Mouse (Mus musculus) adrenal gland, adult 18-20 months (tissue): ENCODE measurements around the gene Fam196b. TPM values are rescaled to one million over a fixed set of nuclear protein-coding genes. Genes with fewer than 3 reads are reported as not detected.

ENCODE experiments used
- DNase-seq, 2 experiments: peaks; one replicate each; pipeline ENCODE4 v3.0.0; 2021 to 2022; ENCODE audit warnings: low spot score in 2 of 2
- long read RNA-seq, 2 experiments: library from polyadenylated mRNA; stranded (forward); transcript quantifications; one replicate each; pipeline ENCODE4 v2.0.0; 2021
- total RNA-seq, 2 experiments: library from RNA; stranded (reverse); gene quantifications; 1 replicate in 1 of 2; 2 replicates in 1 of 2; pipeline ENCODE4 v1.2.3; 2021

Fam196b gene
- total RNA-seq = not detected
- long read RNA-seq, experiment 1 = 0 reads
- long read RNA-seq, experiment 2, partial matches to known transcripts = 1 of 1 reads
- long read RNA-seq, experiment 2, other reads (novel, unspliced or antisense) = 0 of 1 reads

DNA sequence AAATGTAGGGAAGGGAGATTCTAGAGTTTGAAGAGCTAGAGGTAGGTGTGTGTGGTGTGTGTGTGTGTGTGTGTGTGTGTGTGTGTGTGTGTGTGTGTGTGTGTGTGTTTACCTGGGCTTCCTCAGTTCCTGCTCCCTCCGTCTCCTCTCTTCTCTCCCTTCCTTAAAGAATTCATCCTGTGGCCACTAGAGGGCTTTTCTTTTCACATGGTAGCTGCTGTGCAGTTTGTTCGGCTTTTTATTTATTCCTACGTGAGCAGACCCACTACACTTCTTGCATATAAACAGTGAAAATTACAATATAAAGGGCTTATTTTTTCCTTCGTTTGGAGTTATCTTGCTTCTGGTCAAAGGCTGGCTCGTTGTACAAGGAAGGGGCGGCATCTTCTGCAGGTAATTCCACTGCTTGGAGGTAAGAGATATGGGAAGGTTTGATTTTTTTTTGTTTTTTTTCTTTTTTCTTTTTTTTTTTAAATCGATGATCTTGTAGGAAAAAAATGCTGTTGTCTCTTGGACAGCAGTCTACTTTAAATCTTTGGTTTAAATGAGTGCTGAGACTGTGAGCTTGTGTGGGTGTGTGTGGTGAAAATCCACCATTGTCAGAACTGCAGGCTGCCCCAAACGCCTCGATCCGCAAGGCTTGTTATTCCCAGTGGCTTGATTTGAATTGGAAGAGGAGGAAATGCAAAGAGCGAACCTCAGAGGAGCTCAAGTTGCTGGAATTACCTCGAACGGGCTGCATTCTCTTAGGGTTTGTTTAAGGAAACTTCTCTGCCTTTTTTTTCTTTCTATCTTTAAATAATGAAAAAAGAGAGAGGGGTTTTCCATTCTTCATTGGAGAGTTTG, at the start of gene Fam196b:
Fam196b (plus strand) TSS at position 289 of the 846 bp plus-strand sequence.
- DNase-seq = no peak

DNA sequence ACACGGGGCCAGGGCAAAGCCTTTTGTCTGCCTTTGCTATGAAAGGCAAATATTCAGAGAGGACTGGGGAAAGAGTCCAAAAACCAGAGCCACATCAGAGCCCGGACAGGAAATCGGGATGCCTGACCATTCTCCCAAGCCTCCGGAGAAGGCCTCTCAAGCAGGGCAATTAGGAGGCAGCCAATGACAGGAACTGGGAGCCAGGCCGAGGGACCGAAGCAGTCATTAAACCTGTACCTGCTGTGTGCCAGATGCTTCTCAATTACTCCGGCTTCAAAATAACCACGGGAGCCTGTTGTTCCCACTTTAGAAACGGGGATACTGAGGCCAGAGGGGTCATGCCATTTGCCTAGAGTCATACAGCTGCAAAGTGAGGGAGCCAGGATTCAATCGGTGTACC, 42.6 kb upstream of the Fam196b start:
- DNase-seq = no peak

DNA sequence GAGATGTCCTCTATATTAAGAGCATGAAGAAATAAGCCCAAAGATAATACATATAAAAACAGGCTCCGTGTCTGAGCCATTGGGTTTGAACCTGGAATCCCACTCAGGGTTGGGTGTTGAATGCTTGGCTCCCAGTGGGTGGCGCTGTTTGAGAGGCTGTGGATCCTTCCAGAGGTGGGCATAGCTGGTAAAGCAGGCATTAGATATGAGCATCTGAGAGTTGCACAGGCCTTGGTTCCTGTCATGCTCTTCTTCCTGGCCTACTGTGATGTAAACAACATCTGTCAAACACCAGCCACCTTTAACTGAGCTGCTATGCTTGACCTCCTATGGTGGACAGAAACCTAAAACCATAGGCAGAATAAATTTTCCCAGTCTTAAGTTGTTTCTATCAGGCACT, 38.7 kb upstream of the Fam196b start:
- DNase-seq = peak in 1 of 2 experiments; percentile 2

DNA sequence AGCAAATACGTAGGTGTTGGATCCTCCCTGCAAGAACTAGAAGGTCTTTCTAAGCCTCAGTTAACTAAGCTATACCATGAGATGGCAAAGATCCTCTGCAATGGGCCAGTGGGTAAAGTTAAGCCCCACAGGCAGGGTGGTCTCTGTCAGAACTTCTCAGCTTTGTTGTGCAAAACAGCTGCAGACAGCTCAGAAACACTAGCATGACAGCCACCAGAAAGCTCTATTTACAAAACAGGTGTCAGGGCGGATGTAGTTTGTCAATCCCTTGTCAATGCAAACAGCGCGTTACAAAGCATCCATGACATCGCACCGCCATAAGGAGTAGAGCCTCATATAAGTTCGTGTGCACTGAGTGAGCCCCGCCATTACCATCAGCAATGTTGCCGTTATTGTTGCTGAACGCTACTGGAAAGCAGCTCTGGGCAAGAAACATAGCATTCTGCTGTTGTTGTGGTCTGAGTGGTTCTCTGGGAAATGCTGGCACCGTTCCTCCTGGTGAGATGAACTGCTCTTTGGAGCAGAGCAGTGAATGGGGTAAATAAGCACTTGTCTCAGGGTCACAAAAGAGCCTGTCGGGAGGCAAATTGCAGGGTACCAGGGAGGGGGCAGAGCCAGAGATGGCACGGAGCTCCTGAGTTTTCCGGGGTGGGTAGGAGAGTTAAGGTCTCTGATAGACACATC, 38.1 kb upstream of the Fam196b start:
- no peak for DNase-seq

DNA sequence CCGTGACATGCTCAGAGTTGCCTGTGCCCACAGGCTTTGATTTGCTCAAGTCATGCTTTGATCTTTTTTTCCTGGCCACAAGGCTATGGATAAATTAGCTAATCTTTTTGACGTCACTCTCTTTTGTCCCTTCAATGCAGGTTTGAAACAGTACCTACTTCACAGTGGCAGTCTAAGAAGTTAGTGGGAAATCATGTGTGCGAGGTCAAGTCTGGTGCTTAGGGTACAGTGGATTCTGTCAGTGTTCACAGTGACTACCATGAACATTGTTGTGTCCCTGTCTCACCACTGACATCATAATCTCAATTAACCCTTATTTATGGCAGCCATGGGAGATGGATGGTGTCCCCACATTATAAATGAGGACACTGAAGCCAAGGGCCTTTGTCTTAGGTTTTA, 37.6 kb upstream of the Fam196b start:
- DNase-seq = no peak

DNA sequence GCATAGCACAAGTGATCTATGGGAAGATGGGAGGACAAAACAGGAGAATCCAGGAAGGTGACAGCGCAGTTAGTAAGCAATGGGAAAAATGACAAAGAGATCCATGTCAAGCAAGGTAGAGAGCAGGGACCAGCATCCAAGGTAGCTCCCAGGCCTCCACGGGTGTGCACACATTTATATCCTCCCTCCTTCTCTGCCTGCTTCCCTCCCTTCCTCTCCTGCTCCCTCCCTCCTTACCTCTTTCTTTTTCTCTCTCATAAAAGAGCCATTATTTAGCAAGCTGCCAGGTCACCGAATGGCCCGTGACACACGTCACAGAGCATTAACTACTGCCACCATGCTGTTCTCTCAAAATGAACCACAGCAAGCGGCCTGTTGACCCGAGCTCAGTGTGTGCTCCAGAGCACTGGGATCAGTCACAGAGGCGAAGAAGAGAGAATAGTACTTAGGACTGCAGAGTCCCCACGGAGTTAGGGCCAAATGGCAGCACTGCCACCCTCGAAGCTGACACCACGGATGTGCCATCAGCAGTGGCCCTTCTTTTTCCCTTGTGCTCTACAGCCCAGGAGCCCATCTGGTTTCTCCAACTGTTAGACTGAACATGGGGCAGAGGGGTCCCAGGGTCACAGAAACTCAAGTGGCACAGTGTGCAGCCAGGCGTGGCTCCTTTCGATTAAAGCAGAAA, 30.4 kb upstream of the Fam196b start:
- no peak for DNase-seq

DNA sequence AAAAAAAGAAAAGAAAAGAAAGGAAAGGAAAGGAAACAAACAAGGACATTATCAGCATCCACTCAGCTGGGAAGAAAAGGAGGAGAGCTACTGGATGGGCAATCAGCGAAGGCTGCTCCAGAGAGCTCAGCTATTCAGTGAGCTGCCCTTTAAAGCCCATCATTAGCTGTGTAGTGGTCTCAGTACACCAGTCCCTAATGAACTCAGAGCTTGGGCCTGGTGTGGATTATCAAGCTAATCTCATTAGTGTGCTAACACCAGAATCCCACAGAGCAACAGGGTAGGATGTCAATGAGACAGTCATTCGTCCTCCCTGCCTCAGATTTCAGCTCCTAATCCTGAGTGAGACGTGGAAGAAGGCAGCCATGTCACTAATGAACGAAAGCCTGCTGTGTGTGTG, 24.4 kb upstream of the Fam196b start:
- no peak for DNase-seq

DNA sequence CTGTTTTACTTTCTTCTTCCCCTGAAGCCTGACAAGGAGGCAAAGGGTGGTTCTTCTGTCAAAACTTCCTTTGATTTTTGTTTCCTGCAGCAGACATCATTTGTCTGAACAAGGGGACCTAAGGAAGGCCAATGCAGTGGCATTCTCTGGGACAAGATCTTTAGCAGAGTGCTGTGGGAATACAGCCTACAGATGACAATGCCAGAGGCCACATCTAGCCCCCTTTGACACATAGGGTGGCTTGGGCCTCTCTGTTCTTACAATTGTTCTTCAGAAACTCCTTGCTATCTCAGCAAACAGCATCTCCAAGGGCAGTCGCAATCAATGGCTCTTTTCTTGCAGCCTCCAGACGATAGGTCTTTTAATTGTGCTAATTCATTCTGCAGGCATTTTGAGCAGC, 23.9 kb upstream of the Fam196b start:
- DNase-seq = no peak

DNA sequence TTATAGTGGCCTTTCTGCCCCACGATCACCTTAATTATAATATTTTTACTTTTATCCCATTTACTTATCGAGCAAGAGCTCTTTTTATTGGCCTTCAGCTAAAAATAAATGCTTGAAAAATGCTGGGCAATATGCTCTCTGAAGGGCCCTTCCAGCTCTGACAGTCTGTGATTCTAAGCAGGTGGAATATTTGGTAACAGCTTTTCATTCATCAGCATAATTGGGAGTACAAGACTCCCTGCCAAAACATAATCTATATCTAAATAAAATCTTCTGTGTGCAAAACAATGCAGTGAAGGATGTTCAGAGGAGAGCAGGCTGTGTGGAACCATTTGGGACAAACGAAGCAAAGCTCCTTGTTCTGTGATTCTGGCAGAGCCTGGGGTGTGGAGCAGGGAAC, 23.3 kb upstream of the Fam196b start:
- DNase-seq = no peak

DNA sequence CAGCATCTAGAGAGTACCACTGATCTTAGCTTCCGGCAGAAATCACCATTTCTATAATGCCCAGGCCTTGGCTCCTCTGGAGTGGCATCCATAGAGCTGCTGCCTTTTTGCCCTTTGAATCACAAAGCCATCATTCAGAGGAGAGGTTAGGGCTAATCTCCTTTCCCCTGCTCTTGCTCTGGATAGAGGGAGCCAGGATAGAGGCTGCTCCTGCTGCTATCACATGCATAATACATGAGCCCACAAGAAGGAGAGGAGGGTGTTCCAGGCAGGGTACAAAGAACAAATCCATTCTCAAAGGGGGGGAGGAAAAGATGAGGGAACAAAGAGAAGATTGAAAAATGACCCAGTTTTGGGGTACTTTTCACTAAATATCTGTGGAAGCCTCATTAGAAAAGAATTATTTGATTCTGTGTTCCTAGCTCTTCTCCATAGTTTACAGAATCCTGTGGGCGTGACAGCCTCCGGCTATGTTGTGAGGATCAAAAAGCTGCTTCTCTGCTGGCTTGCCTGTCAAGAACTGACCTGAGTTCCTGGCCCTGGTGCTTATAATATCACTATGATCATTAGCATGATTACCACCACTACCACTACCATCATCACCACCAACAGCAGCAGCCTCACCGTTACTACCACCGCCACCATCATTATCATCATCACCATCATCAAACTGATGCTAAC, 16.8 kb upstream of the Fam196b start:
- DNase-seq = no peak

DNA sequence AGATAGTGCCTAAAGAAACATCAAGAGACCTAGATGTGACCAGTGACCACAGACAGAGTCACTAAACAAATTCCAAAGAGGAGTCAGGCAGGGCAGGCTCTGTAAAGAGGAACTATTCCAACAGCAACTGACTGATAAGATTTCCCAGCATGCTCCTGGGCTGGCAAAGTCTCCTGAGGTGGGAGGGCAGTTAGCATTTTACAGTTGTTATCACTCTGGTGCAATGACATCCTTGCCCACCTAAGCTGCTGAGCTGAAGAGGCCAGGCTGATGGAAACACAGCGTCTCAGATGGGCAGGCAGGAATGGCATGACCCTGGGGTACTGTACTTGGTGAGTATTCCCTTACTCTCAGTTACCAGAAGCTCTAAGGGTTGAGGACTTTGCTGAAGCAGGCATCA, 15.1 kb upstream of the Fam196b start:
- no peak for DNase-seq

DNA sequence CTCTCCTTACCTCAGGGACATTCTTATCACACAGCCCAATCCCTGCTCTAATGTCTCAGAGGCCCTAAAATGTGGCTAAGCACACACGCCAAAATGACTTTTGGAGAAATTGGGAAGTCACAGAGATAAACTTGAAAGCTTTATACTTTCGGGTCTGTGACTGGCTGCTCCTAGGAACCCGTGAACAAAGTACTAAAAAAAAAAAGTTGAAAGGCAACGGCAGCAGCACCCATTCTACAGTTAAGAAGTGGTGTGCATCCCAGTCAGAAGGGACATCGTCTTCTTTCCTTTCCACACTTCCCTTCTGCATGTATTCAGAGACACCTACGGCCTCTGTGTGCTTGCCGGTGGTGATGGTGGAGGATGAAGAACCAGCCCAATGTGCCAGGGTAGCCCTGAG, 14.6 kb upstream of the Fam196b start:
- DNase-seq = no peak

DNA sequence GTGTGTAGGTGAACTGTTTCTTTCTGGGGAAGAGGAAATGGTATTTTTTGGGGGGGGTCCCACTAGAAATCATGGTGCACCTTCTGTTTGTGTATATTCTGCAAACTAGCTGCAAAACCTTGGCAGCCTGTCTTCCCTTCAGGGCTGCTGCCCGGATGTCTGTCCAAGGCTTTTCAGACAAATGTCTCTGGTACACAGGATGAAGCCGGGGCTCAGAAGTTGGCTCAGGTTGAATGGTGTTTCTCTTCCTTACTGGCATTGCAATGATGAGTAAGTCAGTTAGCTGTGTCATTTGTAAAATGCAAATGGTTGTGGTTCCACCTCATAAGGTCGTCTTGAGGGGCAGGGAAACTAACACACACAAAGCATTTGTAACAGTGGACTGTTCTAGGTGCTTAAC, 8.4 kb upstream of the Fam196b start:
- no peak for DNase-seq

DNA sequence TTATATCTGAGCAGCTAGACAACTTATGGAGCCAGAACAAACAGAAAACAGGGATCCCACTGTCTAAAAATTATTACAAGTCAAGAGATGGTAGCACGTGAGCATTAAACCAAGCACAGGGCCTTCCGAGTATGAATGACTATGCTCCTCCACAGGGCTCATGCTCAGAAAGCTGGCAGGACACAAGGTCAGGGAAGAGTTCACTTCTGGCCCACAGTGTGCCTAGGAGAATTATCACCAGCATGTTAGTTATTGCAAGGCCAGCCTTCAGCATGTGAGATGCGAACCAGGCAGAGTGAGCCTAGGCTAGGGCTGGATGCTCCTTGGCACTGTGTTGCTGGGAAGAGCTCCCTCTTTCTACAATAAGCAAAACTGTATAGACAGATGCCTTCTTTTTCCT, 5.9 kb upstream of the Fam196b start:
- DNase-seq = peak in 1 of 2 experiments; percentile 5

DNA sequence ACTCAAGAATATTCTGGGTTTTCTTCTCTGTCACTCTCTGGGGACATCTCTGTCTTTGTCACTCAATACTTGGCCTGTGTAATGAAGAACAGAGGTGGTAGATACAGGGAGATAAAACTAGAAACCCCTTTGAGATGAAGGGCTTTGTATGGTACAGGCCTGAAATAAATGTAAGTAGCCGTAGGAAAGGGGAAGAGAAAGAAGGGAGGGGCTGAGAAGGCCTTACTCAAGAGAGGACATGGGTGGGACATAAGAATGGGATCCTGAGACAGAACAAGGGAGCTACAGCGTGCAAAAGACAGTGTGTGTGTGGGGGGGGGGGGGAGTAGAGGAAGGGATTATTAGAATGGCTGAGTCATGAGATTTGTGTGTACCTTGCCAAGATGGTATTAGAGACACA, 5.3 kb upstream of the Fam196b start:
- DNase-seq = no peak

DNA sequence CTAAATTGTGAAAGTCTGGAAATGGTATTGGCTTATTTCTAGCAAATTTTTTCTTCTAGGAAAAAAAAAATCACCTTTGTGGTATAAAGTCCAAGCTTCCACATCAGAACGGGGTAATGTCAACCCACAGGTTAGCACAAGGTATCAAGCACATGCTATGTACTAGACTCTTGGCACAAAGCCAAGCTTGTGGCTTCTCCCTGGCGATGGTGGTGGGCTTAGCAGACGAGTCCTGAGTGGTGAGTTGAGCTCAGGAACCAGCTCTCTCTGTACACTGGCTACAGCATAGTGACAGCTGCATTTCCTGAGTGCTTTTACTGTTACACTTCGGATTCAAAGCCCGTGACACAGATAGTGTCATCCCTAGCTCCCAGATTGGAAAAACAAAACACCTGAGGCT, 2.9 kb upstream of the Fam196b start:
- DNase-seq = no peak

DNA sequence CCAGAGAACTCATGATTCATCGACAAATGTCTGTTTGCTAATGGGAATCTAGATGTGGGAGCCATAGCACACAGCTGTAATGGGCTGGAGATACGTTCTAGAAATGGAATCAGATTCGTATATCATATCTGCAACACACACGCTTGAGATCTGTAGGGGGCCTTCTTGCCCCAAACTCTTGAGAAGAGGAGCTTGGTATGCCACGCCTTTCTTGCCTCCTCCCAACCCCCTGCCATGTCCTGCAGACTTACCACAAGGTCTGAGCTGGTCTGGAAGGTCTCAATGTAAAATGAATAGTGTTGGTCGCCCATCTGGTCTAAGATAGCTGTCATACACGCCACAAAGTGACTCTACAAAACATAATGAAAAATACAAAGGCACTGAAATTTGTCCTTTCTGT, 2.4 kb upstream of the Fam196b start:
- DNase-seq = no peak

DNA sequence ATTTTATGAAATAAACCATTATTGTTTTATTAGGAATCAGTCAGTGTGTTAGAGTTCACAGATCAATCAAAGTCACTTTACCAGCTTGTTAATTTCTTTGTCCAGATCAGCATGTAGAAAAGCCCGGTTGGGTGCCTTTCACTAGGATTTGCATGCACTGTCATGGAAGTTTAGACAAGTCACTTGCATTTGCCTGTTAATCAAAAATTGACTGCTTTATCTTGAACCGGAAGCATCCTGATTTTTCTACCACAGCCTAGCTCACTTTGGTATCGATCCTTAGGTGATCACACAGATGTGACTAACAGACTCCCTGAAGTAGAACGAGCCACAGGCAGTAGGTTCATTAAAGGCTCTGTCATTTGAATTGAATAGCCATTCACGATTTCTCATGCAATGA, 761 bp downstream of the Fam196b start:
- no peak for DNase-seq

DNA sequence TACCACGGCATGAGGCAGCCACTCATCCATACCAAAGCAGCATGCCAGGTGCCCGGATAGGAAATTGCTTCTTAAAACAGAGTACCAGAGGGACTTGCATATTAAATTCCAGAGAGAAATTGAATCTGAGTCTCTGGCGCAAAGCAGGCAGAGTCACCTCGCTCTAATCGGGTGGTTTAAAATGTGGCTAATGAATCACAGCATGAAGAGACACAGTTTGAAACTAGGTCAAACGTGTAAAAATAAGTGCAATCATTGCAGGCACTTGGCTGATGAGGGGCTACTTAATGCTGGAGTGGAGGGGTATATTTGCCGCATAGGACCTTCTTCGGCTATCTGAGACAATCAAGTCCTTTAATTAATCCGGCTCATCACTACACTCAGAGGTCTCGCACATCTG, 1.6 kb downstream of the Fam196b start:
- DNase-seq = no peak

DNA sequence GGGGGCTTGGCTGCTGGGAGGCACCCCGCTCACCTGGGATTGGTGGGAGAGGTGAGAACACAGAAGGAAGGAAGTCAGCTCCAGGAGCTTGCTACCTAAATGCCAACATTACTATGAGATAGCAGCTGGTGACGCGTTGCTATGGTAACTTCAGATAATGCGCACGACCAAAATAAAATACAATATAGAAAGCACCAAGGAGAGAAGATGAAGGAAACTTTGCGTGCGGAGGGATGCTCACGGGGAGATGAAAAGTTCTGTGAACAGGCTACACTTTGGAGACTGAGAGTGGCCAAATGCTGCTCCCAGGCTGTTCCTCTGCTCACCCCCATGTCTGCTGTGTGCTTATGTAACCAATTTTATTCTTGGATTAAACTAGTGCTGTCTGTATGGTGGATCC, 2.4 kb downstream of the Fam196b start:
- DNase-seq = no peak

DNA sequence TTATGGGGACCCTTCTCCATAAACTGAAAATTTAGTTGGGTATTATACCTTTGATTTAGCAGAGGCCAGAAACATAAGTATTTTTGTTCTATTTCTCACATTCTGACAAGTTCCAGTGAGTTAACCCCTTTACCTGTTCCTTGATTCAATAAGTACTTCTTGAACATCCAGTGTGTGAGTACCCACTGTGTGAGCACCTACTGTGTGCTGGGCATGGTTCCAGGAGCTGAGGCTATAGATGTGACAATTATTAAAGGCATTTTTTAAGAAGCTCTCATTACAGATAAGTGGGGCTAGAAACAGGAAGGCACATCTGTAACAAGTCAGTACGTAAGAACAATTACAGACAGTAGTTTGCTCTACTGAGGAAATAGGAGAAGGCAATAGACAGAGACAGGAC, 4.7 kb downstream of the Fam196b start:
- no peak for DNase-seq
